Mouse (Mus musculus) mouse trophoblast stem cell (cell line): ENCODE data around the gene Det1.

ENCODE experiments used
- in situ Hi-C, 2 experiments: fragments of 300-500 bp; cut with MseI, MboI; formaldehyde crosslinking; loops; 2 replicates in 1 of 2; 3 replicates in 1 of 2; pipeline ENCODE4 v1.15.1; 2025

The Det1 gene

GRCm38 (mm10) chr7:78787793-78788380 is 59.2 kb downstream of the Det1 start:
- in situ Hi-C loops = no loop called here

- in situ Hi-C loops = no loop called here
Observed at GRCm38 (mm10) chr7:78785906-78786305, 61.2 kb downstream of the Det1 start.

- in situ Hi-C loops = no loop called here
Observed at GRCm38 (mm10) chr7:78782639-78783581, 64.2 kb downstream of the Det1 start, which contains the start of the genes Mrps11 and Mrpl46. Gene Mrps11 (plus strand): TSS chr7:78783119. Gene Mrpl46 (minus strand): TSS chr7:78783531.

GRCm38 (mm10) chr7:78778741-78779140 is 68.3 kb downstream of the Det1 start:
- in situ Hi-C loops = no loop called here
